Mouse (Mus musculus): ENCODE data around the gene Pofut2. TPM values are rescaled to one million over a fixed set of nuclear protein-coding genes. Genes with fewer than 3 reads are reported as not detected.

The Pofut2 gene
- polyA plus RNA-seq, 1 experiment from 2014 or later: 42.3 TPM

DNA sequence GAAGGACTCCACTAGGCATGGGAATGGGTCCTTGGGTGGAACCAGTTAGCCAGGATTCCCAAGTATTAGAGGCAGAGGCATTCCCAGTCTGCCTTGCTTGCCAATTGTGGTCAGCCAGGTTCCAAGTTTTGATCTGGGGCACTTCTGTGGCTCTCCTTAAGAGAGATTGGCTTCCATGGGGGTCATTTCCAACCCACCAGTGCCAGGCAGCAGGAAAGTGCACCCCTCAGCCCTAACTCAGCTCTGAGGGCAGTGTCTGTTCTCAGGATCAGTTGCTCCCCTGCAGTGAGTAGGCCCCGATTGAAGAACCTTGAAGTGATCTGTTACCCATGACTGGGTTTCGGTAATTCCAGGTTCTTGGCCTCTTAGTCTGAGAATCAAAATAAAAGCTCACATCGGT, 3.8 kb upstream of the Pofut2 start:
- no peak overlapping the region for H3K9ac ChIP-seq (replicated peaks; ENCODE audit: low read depth, low read length)
- H3K36me3 ChIP-seq (ENCODE audit: control insufficient read depth, insufficient read depth, low read length): no peaks in the 10 kb centered on the region
- no peak for ATAC-seq (ENCODE audit: low read depth)
- no peak overlapping the region for H3K4me3 ChIP-seq (ENCODE audit: low read depth, low read length)
- no peaks in the 10 kb centered on the region for H3K27me3 ChIP-seq (ENCODE audit: control insufficient read depth, insufficient read depth, low read length)
- no peak overlapping the region for H3K4me2 ChIP-seq (ENCODE audit: low read depth, low read length)
- no peaks in the 10 kb centered on the region for H3K9me3 ChIP-seq (ENCODE audit: control insufficient read depth, low read length)
- H3K4me1 ChIP-seq (ENCODE audit: control insufficient read depth, insufficient read depth, low read length): peaks cover 12% of the 10 kb centered on the region; the same call in 1 of the 2 replicates
- no peak overlapping the region for H3K27ac ChIP-seq (ENCODE audit: low read depth, low read length)
- 81% methylated on average over 3 of the region's 3 CpGs for WGBS

DNA sequence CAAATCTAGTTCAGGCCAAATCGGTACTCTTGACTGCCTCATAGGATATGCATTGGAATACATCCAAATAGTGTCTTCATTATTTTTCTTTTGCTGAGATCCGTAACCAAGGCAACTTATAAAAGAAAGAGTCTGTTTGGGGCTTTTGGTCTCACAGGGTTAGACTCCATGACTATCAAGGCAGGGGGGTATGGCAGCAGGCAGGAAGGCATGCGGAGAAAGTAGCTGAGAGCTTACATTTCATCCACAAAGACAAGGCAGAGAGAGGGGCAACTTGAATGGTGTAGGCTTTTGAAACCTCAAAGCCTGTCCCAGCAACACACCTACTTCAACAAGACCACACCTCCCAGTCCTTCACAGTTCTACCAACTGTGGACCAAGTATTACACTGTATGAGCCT, 3.3 kb upstream of the Pofut2 start:
- Histone ChIP-seq H3K9me3 (ENCODE audit: control insufficient read depth, low read length) (no peaks in the 10 kb centered on the region), H3K9ac (replicated peaks; ENCODE audit: low read depth, low read length) (no peak overlapping the region), H3K4me1 (ENCODE audit: control insufficient read depth, insufficient read depth, low read length) (peaks cover 14% of the 10 kb centered on the region; the same call in 1 of the 2 replicates), H3K36me3 (ENCODE audit: control insufficient read depth, insufficient read depth, low read length) (peaks cover under 1% of the 10 kb centered on the region; the same call in 1 of the 2 replicates), H3K27me3 (ENCODE audit: control insufficient read depth, insufficient read depth, low read length) (no peaks in the 10 kb centered on the region), H3K27ac (ENCODE audit: low read depth, low read length) (no peak overlapping the region), H3K4me2 (ENCODE audit: low read depth, low read length) (no peak overlapping the region), H3K4me3 (ENCODE audit: low read depth, low read length) (no peak overlapping the region)
- 59% methylated on average over 3 of the region's 3 CpGs for WGBS
- ATAC-seq (ENCODE audit: low read depth): no peak

DNA sequence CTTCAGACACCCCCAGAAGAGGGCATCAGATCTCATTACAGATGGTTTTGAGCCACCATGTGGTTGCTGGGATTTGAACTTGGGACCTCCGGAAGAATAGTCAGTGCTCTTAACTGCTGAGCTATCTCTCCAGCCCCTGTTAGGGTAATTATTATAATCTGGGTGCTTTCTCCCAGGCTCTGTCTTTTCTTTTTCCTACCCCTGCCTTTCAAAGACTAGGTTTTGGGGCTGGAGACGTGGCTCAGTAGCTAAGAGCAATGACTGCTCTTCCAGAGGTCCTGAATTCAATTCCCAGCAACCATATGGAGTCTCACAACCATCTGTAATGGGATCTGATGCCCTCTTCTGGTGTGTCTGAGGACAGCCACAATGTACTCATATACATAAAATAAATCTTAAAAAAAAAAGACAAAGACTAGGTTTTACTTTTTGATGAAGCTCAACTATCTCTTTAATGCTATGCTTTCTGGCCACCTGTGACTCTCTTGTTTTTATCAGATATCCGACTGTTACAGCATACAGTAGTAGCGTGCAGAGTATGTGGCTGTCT, 902 bp upstream of the Pofut2 start:
- peaks cover 11% of the 10 kb centered on the region; the same call in 1 of the 2 replicates for H3K4me1 ChIP-seq (ENCODE audit: control insufficient read depth, insufficient read depth, low read length)
- H3K9me3 ChIP-seq (ENCODE audit: control insufficient read depth, low read length): no peaks in the 10 kb centered on the region
- H3K36me3 ChIP-seq (ENCODE audit: control insufficient read depth, insufficient read depth, low read length): peaks cover 9% of the 10 kb centered on the region; the same call in 1 of the 2 replicates
- no peaks in the 10 kb centered on the region for H3K27me3 ChIP-seq (ENCODE audit: control insufficient read depth, insufficient read depth, low read length)
- peak overlapping the region; percentile 88 for H3K4me2 ChIP-seq (ENCODE audit: low read depth, low read length)
- H3K4me3 ChIP-seq (ENCODE audit: low read depth, low read length): peak overlapping the region; percentile 90; the same call in 1 of the 2 replicates
- WGBS: 67% methylated on average over 4 of the region's 4 CpGs
- H3K9ac ChIP-seq (replicated peaks; ENCODE audit: low read depth, low read length): peak overlapping the region; percentile 80
- no peak for ATAC-seq (ENCODE audit: low read depth)
- no peak overlapping the region for H3K27ac ChIP-seq (ENCODE audit: low read depth, low read length)

DNA sequence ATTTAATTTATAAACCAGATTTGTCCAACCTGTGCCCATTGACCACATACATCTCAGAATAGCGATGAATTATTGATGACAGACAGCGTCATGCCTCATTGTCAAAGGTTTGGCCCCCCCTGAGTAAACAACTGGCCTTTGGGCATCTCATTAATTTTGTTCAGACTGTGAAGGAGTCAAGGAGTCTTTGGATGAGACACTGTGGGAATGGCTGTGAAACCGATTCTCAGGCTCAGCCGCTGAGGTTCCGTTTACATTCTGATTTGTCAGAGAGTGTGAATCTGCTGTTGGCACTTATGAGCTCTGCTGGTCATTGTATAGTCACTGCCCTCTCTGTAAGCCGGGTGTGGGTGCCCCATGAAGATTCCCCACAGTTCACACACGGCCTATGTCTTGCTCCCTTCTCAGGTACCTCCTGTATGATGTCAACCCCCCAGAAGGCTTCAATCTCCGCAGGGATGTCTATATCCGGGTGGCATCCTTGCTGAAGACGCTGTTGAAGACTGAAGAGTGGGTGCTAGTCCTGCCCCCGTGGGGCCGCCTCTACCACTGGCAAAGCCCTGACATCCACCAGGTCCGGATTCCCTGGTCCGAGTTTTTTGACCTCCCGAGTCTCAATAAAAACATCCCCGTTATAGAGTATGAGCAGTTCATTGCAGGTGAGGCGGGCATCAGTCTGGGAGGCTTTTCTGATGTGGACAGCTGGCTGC, 1.3 kb downstream of the Pofut2 start:
- H3K27me3 ChIP-seq (ENCODE audit: control insufficient read depth, insufficient read depth, low read length): no peaks in the 10 kb centered on the region
- WGBS: 82% methylated on average over 17 of the region's 17 CpGs

DNA sequence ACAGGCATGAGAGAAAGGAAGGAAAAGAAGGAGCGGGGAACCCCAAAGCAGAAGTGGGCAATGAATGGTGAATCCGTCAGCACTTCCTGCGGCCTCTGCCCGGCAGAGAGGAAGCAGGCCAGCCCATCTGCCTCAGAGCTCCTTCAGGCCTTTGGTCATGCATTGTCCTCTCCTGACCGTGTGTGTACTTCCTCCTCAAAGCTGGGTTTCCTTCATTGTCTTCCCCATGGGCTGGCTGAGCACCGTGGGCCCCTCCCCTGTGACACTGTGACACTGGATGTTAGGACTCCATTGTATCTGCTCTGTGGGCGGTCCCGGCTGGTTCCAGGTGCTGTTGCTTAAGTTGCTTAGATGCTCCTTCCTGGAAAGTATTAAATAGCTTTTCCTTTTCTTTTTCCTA, 7.3 kb downstream of the Pofut2 start:
- H3K9me3 ChIP-seq (ENCODE audit: control insufficient read depth, low read length): no peaks in the 10 kb centered on the region
- H3K36me3 ChIP-seq (ENCODE audit: control insufficient read depth, insufficient read depth, low read length): peaks cover 44% of the 10 kb centered on the region
- no peak for ATAC-seq (ENCODE audit: low read depth)
- no peak overlapping the region for H3K27ac ChIP-seq (ENCODE audit: low read depth, low read length)
- no peak overlapping the region for H3K9ac ChIP-seq (replicated peaks; ENCODE audit: low read depth, low read length)
- H3K4me2 ChIP-seq (ENCODE audit: low read depth, low read length): no peak overlapping the region
- H3K4me3 ChIP-seq (ENCODE audit: low read depth, low read length): no peak overlapping the region
- WGBS: 75% methylated on average over 8 of the region's 8 CpGs
- no peaks in the 10 kb centered on the region for H3K27me3 ChIP-seq (ENCODE audit: control insufficient read depth, insufficient read depth, low read length)
- H3K4me1 ChIP-seq (ENCODE audit: control insufficient read depth, insufficient read depth, low read length): no peaks in the 10 kb centered on the region

More for the DNA sequence above, 1.3 kb downstream of the Pofut2 start:
- H3K4me2 ChIP-seq (ENCODE audit: low read depth, low read length): peak overlapping the region; percentile 80
- H3K4me1 ChIP-seq (ENCODE audit: control insufficient read depth, insufficient read depth, low read length): peaks cover 11% of the 10 kb centered on the region; the same call in 1 of the 2 replicates
- H3K9ac ChIP-seq (replicated peaks; ENCODE audit: low read depth, low read length): no peak overlapping the region
- H3K36me3 ChIP-seq (ENCODE audit: control insufficient read depth, insufficient read depth, low read length): peaks cover 26% of the 10 kb centered on the region
- H3K9me3 ChIP-seq (ENCODE audit: control insufficient read depth, low read length): no peaks in the 10 kb centered on the region
- H3K27ac ChIP-seq (ENCODE audit: low read depth, low read length): no peak overlapping the region
- peak overlapping the region; percentile 90 for H3K4me3 ChIP-seq (ENCODE audit: low read depth, low read length)
- no peak for ATAC-seq (ENCODE audit: low read depth)

DNA sequence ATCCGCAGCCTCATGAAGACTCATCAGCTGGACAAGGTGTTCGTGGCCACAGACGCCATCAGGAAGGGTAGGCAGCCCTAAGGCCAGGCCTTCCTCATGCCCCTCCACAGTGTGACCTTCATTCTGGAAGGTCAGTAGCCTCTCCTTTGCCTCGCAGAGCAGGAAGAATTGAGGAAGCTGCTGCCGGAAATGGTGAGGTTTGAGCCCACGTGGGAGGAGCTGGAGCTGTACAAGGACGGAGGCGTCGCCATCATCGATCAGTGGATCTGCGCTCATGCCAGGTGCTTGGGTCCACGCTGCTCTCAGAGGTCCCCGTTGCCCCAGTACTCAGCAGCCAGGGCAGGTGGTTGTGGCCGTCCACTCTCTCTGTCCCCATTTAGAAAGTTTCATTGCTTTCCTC, 8.0 kb downstream of the Pofut2 start:
- Histone ChIP-seq H3K4me2 (ENCODE audit: low read depth, low read length) (no peak overlapping the region), H3K9me3 (ENCODE audit: control insufficient read depth, low read length) (no peaks in the 10 kb centered on the region), H3K27me3 (ENCODE audit: control insufficient read depth, insufficient read depth, low read length) (no peaks in the 10 kb centered on the region), H3K36me3 (ENCODE audit: control insufficient read depth, insufficient read depth, low read length) (peaks cover 41% of the 10 kb centered on the region), H3K4me3 (ENCODE audit: low read depth, low read length) (no peak overlapping the region), H3K9ac (replicated peaks; ENCODE audit: low read depth, low read length) (no peak overlapping the region), H3K27ac (ENCODE audit: low read depth, low read length) (no peak overlapping the region), H3K4me1 (ENCODE audit: control insufficient read depth, insufficient read depth, low read length) (no peaks in the 10 kb centered on the region)
- WGBS: 97% methylated on average over 14 of the region's 14 CpGs
- ATAC-seq (ENCODE audit: low read depth): no peak

DNA sequence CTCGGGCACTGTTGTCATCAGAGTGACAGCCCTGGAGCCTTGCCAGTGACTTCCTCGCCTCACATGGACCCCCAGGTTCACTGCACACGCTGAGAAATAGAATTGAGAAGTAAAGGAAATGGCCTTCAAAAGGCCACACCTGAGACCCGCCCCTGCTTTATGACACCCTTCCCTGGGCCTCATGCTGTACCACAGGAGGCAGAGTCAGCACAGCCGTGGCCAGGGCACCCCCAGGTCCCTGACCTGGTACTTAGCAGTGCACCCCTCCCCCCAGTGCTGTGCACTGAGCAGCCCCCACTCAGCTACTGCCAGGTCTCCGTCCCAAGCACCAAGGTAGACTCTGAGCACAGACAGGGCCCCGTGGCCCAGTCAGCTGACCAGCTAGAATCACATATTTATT, 10.1 kb downstream of the Pofut2 start:
- Histone ChIP-seq H3K27ac (ENCODE audit: low read depth, low read length) (no peak overlapping the region), H3K4me1 (ENCODE audit: control insufficient read depth, insufficient read depth, low read length) (no peaks in the 10 kb centered on the region), H3K9me3 (ENCODE audit: control insufficient read depth, low read length) (no peaks in the 10 kb centered on the region), H3K36me3 (ENCODE audit: control insufficient read depth, insufficient read depth, low read length) (peaks cover 36% of the 10 kb centered on the region), H3K4me2 (ENCODE audit: low read depth, low read length) (no peak overlapping the region), H3K4me3 (ENCODE audit: low read depth, low read length) (no peak overlapping the region), H3K9ac (replicated peaks; ENCODE audit: low read depth, low read length) (no peak overlapping the region), H3K27me3 (ENCODE audit: control insufficient read depth, insufficient read depth, low read length) (no peaks in the 10 kb centered on the region)
- ATAC-seq (ENCODE audit: low read depth): no peak
- WGBS: 83% methylated on average over 7 of the region's 7 CpGs

DNA sequence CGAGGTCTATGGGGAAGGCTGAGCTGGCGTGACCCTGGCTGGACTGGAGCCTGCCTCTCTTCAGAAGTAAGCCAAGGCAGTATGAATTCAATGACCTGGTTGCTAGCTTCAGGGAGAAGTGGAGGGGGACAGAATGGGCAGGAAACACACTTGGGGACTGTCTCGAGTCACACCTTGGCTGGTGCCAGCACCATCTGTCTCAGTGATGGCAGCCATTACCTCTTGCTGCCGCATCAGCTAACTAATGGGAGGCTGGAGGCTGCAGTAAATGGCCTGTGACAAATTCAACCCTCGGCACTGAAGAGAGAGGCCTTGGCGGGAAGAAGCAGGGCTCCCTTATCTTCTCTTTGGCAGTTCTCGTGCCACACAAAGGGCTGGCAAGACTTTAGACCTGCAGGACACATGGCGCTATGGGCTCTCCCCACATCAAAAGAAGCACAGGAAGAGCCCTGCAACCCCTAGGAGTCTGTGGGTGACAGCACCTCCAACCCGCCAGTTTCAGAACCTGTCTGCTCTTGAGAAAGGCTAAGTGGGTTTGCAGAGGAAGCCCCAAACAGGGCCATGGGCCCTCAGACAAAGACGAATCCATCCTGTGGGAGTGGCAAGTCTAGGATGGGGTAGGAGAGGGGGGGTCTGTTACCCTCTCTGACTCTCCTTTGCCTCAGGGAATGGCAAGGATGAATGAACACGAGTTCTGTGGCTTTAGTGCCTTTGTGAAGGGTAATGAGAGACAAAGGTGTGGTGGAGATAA, 14.1 kb downstream of the Pofut2 start:
- ATAC-seq (ENCODE audit: low read depth): no peak; the same call in 1 of the 2 replicates
- H3K4me2 ChIP-seq (ENCODE audit: low read depth, low read length): no peak overlapping the region
- H3K4me1 ChIP-seq (ENCODE audit: control insufficient read depth, insufficient read depth, low read length): no peaks in the 10 kb centered on the region
- WGBS: 37% methylated on average over 11 of the region's 11 CpGs
- H3K27me3 ChIP-seq (ENCODE audit: control insufficient read depth, insufficient read depth, low read length): no peaks in the 10 kb centered on the region
- H3K9ac ChIP-seq (replicated peaks; ENCODE audit: low read depth, low read length): no peak overlapping the region
- H3K4me3 ChIP-seq (ENCODE audit: low read depth, low read length): no peak overlapping the region
- peaks cover 10% of the 10 kb centered on the region for H3K36me3 ChIP-seq (ENCODE audit: control insufficient read depth, insufficient read depth, low read length)
- no peaks in the 10 kb centered on the region for H3K9me3 ChIP-seq (ENCODE audit: control insufficient read depth, low read length)
- H3K27ac ChIP-seq (ENCODE audit: low read depth, low read length): no peak overlapping the region

DNA sequence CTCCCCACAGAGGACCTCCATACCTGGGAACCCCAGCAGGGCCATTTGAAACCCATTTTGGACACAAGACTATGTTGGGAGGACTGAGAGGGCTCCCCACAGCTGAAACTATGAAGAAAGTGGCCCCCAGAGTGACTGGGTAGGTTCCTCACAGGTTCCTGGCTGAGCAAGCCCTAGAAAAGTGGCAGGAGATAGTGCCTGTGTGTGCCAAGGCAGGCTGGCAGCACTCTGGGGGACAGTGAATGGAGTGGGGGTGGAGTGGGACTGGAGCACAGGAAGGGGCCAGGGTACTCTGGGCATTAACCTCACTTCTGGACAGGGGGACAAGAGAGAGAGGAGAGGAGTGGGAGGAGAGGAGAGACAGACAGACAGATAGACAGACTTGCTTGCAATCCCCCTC, 14.8 kb downstream of the Pofut2 start:
- Histone ChIP-seq H3K36me3 (ENCODE audit: control insufficient read depth, insufficient read depth, low read length) (peaks cover 9% of the 10 kb centered on the region), H3K4me1 (ENCODE audit: control insufficient read depth, insufficient read depth, low read length) (no peaks in the 10 kb centered on the region), H3K27ac (ENCODE audit: low read depth, low read length) (no peak overlapping the region), H3K27me3 (ENCODE audit: control insufficient read depth, insufficient read depth, low read length) (no peaks in the 10 kb centered on the region), H3K4me2 (ENCODE audit: low read depth, low read length) (no peak overlapping the region), H3K4me3 (ENCODE audit: low read depth, low read length) (no peak overlapping the region), H3K9me3 (ENCODE audit: control insufficient read depth, low read length) (no peaks in the 10 kb centered on the region), H3K9ac (replicated peaks; ENCODE audit: low read depth, low read length) (no peak overlapping the region)
- no peak for ATAC-seq (ENCODE audit: low read depth)

Measured in neural tube, embryonic 14.5 days (tissue).